Mouse (Mus musculus): ENCODE data around the gene Tra2a.

DNA sequence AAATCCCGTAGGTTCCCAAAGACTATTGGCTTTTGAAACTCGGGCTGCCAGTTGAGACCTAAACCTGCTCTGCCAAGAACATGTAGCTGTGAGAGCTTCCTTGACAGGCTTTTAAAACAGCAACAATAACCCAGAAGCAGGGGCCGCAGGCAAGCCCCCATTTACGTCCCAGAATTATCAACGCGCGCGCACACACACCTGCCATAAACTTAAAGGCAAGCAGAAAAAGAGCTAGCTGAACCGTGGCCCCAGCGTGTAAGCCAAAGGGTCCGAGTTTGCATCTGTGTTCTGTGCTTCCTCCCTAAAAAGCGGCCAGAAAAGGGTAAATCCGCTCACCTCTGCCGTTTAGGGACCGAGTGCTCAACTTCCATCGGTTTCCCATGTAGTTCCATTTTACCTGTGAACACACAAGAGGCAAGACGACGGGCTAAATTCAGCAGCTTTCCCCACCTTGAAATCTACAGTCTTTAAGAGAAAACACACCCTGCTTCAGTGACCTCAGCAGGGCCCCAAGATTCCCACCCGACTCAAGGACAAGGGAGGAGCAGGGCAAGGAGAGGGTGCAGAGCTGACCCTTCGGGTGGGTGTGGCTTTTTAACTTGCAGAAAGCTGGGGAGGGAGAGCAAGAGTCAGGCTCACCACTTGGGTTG lies 50.8 kb downstream of the Tra2a start:
- TF ChIP-seq E2F4 (IDR thresholded peaks at IDR 0.05; ENCODE audit: insufficient read depth) (no peak), MYOG (IDR thresholded peaks at IDR 0.05; ENCODE audit: control insufficient read depth in 1 of 3, insufficient read depth in 1 of 3, insufficient read length in 2 of 3, low read depth in 2 of 3) (no peak), POLR2A (IDR thresholded peaks at IDR 0.05; ENCODE audit: insufficient read length, low read depth) (no peak), REST (IDR thresholded peaks at IDR 0.05; ENCODE audit: insufficient read depth, insufficient read length) (no peak), TCF12 (IDR thresholded peaks at IDR 0.05; ENCODE audit: insufficient read depth, poor library complexity, severe bottlenecking) (no peak), MAX (IDR thresholded peaks at IDR 0.05; ENCODE audit: low read depth) (no peak)
